Mouse (Mus musculus): Measurements from ENCODE around the gene Fam178b.

Gene Fam178b

DNA sequence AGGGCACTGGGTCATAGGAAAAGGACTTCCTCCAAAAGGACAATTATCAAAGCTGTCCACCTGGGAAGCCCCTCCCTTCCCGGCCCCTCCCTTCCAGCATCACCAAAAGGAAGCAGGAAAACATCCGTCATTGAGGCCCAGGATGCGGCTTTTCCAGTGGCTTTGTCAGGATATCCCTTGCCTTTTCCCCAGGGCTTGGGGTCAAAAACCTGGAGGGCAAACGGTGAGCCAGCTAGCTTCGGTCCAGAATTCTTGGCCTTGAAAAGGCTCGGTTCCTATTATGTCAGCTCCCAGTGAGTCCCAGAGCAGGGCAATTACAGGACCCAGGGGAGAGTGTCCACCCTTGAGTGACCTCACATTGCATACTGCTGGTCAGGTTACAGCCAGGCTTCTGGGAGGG, 122.1 kb downstream of the Fam178b start:
- DNase-seq = no peak

GRCm38 (mm10) chr1:36559888-36560287, 123.1 kb downstream of the Fam178b start:
- no peak for DNase-seq

- no peak for DNase-seq
Observed at GRCm38 (mm10) chr1:36559256-36559655, 123.7 kb downstream of the Fam178b start.

- DNase-seq = peak; percentile 77
Observed at GRCm38 (mm10) chr1:36558031-36558993, 124.7 kb downstream of the Fam178b start, which contains the start of gene Sema4c. Sema4c (minus strand) TSS chr1:36558349.

DNA sequence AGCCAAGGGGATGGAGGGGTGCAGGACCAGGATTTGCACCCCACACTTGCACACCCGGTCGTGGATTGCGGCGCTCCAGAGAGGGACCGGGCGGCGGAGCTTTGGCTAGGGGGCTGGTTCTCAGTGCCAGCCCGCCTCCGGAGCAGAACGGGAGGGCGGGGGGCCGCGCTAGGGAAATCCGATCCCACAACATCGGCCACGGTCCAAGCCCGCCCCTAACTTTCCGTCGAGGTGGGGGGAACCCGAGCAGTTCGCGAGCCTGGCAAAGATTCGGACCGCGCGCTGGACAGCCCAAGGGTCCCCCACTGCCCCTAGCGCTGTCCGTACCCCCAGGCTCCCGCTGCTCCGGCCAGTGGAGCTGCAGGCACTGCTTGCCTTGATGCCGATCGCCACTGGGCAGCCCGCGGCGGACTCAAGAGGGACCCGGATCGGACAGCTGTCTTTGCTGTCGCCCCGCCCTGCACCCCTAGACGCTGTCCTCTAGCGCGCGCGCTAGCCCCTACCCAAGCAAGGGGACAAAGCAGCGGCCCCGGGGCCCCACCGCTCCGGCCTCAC, 125.4 kb downstream of the Fam178b start:
- DNase-seq = peak; percentile 91

GRCm38 (mm10) chr1:36556553-36557456, 126.2 kb downstream of the Fam178b start:
- peak; percentile 97 for DNase-seq

GRCm38 (mm10) chr1:36555798-36556395, 127.1 kb downstream of the Fam178b start:
- no peak for DNase-seq

GRCm38 (mm10) chr1:36554633-36555399, 128.2 kb downstream of the Fam178b start:
- DNase-seq = no peak

- no peak for DNase-seq
Observed at GRCm38 (mm10) chr1:36552506-36552905, 130.5 kb downstream of the Fam178b start.

DNA sequence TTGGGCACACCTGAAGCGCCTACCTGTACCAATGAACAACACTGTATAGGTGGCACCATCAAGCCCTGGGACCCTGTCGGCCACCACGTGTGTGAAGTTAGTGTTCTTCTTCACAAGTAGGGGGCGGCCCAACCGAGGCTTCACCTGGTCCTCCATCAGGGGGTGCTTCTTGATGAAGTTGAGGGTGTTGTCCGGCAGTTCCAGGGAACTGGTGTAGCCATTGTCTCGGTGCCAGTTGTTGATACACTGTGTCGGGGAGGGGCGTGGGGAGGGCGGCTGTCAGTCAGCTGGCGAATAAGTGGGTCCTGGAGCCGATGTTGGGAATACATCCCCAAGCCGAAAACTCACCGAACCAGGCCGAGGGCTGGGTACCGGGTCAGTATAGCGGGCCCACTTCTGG, 131.1 kb downstream of the Fam178b start:
- no peak for DNase-seq

GRCm38 (mm10) chr1:36550075-36550863, 132.7 kb downstream of the Fam178b start:
- DNase-seq = no peak

DNA sequence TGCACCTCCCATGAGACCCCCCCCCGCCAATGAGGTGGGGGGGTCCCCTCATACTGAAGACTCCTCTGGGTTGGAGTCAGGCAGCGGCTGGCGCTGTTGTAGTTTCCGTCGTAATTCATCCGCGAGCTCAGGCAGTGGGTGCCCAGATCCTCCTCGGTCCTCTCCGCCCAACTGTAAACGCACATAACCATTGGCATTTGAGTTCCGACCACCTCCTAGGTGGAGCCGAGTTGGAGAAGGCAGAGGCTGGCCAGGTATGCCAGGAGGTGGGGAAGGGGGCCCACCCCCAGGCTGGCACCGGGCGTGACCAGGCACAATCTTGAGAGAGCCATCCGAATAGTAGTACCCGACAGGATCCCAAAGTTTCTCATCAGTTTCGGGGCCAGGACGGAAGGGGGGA, 133.5 kb downstream of the Fam178b start:
- DNase-seq = no peak

DNA sequence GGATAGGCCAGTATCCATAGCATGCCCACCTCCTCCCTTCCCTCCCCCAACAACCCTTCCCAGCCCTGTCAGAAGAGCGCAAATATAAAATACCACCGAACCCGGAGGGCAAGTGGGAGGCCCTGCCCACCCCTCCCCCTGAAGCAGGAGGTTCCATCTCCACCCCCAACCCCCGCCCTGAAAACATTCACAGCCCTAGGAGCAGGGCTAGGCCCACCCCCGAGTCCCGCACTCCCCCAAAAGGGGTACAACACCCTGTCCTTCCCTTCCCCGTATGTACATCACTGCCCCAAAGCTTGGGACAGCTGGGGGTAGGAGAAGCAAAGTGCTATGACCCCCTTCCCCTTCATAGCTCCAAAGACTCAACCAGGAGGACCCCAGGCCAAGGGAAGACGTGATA, 134.2 kb downstream of the Fam178b start:
- no peak for DNase-seq

- DNase-seq = peak; percentile 72
Observed at GRCm38 (mm10) chr1:36547981-36548598, 134.9 kb downstream of the Fam178b start.

GRCm38 (mm10) chr1:36546888-36547471, 136.0 kb downstream of the Fam178b start, which contains the start of gene Ankrd39:
Ankrd39 (minus strand) TSS chr1:36547445.
- DNase-seq = peak; percentile 97

DNA sequence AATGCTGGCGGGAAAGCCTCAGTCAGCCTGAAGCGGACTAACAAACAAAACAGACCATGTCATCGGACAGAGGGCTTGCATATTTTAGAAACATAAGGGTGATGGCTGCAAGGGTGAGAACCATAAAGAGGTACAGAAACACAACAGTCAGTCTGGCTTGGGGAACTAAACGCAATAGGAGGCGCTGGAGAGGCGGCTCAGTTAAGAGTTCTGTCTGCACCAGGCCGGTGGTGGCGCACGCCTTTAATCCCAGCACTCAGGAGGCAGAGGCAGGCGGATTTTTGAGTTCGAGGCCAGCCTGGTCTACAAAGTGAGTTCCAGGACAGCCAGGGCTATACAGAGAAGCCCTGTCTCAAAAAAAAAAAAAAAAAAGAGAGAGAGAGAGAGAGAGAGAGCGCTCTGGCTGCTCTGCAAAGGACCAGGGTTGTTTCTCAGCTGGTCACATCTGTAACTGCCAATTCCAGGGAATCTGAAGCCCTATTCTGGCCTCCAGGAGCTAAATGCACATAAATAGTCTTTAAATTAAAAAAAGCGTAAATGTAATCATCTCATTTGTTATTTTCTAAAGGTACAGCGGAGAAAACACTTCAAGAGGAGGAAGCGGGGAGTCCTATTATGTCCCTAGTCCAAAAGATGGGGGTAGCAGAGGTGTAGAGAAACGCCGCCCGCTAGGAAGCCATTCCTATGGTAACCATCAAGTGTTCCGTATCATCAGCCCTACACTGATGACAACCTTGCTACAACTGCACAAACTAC, 137.0 kb downstream of the Fam178b start:
- no peak for DNase-seq

DNA sequence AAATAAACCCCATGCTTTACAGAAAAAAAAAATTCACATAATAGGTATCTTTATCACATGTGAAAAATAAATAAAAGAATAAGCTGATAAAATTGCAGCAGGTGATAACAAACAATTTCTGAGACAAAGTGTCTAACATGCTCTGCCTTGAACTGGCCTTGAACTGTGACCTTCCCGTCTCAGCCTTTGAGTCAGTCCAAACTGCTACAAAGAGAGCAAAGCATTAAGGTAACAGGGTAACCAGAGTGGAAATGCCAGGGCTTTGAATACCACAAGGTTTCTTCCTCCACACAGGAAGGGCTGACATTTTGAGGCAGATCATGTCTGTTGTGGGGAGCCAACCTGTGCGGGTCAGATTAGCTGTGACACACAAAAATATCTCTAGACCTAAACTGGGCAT, 137.6 kb downstream of the Fam178b start:
- no peak for DNase-seq

GRCm38 (mm10) chr1:36542925-36543324, 140.1 kb downstream of the Fam178b start:
- DNase-seq = no peak

- no peak for DNase-seq
Observed at GRCm38 (mm10) chr1:36541844-36542243, 141.1 kb downstream of the Fam178b start.

Data from lung, postnatal 14 days (tissue).